Mouse (Mus musculus) left cerebral cortex, postnatal 10 days (tissue): Measurements from ENCODE around the gene Kif21b. TPM values are rescaled to one million over a fixed set of nuclear protein-coding genes. Genes with fewer than 3 reads are reported as not detected.
A peak's percentile ranks its signal among the peaks of the same experiment; 100 is the strongest.

Source experiments
- DNase-seq, 2 experiments: peaks; one replicate each; pipeline ENCODE4 v3.0.0; 2021 to 2022; ENCODE audit warnings: low spot score in 2 of 2, mixed read lengths in 1 of 2; ENCODE audit errors: extremely low spot score in 1 of 2
- intact Hi-C: fragments of 180-260 bp; cut with DNase I; formaldehyde crosslinking; loops from one replicate; pipeline ENCODE4 v1.15.1; 2025
- total RNA-seq, 2 experiments: library from RNA; stranded (reverse); gene quantifications; 2 replicates each; pipeline ENCODE4 v1.2.3; 2021

Gene Kif21b
- total RNA-seq, 2 experiments from 2014 or later, result 329 to 393 TPM

DNA sequence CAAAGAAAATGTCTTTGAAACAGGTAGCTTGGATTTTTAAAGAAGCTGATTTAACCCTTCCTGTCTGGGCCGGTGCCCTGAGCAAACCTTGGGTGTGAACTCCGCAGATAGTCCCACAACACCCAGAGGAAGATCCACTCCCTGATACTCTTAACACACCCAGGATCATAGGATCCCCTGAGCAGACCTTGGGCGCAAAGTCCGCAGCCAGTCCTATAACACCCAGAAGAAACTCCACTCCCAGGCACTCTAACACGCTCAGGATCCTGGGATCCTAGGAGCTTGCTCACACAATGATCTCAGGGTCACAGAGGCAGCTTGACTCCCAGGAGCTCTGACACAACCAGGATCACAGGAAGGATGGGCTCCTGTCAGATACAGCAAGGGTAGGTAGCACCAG is 58.8 kb downstream of the Kif21b start:
- intact Hi-C loops, result no loop called here
- no peak for DNase-seq

DNA sequence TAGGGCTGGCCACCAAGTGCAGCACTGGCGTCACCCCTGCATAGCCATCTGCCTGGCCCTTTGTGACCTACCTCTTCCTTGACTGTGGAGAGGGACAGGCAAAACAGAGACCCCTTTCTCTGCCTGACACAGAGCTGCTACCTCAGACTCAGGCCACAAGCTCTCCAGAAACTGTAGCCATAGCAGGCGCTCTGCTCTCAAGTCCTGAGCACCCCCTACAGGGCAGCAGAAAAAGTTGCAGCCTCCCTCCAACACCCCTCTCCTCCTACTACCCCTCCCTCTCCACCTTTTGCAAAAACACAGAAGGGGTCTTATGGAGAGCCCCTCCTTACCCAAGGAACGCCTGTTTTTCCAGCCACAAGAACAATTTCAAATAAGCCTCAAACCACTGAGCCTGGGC is 81.6 kb downstream of the Kif21b start, which contains the start of gene Mroh3:
Gene Mroh3, minus strand, starts transcription at position 26 of the 400 bp plus-strand sequence.
- intact Hi-C loops, result no loop called here
- peak in 1 of 2 experiments; percentile 58 for DNase-seq

DNA sequence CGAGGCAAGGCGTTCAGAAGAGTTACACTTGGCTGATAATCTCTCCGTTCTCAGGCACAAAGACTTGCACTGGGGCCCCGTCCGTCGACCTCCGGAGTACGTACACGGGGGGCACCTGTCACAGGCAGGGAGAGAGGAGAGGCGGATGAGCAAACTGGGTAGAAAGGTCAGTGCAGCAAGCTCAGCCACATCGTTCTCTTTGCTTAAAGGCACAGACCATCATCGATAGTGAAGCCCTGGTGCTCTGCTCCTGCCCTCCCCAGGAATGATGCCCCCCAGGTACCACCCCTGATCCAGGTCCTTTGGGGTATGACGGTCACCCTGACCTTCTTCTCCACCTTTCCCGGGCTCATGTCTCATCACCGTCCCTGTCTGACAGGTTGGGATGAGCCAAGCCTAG is 83.1 kb downstream of the Kif21b start:
- intact Hi-C loops, result no loop called here
- DNase-seq, result no peak

DNA sequence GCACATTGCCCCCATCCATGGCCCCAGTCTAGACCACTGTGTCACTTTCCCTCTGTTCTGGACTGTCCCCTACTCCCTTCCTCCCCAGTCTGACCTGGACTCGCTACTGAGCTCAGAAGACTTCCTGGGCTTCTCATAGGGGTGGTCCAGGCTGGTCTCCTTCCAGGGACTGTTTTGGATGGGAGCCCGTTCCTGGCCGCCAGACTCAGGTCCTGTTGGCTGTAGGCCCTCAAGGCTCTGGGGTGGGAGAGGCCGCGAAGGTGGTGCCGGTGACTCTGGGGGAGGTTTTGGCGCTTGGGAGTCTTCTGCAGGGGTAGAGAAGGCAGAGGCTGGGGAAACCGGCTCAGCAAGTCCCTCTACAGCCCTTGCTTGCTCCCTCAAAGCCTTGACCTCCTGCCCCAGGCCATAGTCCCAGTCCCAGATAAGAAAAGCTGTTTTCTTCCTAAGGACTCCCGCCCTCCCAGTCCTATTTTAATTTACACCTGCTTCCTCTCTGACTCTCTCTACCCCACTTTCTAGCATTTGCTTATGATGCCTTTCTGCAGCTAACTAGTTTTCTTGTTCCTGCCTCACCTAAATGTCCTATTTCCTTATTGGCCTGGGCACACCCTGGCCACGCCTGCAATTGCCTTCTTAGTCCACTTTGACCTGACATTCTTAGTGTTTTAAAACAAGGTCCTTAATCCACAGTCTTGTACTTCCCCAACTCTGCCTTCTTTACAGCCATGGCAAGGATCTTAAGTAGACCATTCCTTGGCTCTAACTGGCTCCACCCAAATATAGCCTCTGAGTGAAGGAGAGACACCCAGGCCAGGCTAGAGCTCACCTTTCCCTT is 89.1 kb downstream of the Kif21b start:
- intact Hi-C loops, result no loop called here

DNA sequence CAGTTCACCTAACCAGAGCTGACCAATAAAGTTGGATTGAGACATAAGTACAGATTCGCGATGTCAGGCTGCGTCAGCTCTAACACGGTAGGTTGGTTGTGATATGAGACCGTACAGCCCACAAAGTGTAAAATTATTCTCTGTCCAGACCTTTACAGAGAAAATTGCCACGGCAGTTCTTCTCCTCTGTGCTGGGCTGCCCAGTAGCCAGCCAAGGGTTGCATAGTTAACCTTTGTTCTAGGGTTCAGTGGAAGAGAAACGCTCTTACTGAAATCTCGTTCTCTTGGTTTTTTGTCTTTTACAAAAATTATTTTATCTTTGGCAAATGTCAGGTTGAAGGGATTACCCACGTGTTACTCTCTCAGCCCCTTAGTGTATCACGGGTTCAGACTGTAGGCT is 91.2 kb downstream of the Kif21b start:
- DNase-seq, result no peak
- intact Hi-C loops, result no loop called here

More for the DNA sequence above, 89.1 kb downstream of the Kif21b start:
- no peak for DNase-seq

DNA sequence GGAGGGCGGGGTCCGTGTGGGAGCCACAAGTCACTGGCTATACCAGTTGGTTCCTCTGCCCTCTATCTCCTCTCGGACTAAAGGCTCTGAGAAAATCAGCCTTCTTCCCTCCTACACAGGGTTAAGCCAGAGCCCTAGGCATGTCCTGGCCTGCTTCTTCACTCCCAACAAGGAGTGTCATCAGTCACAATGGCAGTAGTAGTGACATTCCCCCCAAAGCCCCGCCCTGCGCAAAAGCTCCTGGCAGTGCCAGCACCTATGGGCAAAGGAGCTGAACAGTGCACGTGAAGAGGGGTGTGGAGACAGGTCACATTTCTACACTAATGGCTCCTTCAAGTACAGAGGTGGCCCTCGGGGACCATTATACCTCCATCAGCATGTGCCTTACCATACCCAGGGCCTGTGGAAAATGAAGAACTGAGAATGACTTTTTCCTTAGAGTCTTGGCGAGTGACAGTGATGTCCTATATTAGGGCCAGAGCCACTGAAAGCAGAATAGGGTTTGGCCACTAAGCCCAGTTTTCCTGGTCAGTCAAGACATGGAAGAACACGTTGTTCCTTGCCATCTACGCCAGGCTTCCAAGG is 92.7 kb downstream of the Kif21b start:
- intact Hi-C loops, result no loop called here
- DNase-seq, result no peak

DNA sequence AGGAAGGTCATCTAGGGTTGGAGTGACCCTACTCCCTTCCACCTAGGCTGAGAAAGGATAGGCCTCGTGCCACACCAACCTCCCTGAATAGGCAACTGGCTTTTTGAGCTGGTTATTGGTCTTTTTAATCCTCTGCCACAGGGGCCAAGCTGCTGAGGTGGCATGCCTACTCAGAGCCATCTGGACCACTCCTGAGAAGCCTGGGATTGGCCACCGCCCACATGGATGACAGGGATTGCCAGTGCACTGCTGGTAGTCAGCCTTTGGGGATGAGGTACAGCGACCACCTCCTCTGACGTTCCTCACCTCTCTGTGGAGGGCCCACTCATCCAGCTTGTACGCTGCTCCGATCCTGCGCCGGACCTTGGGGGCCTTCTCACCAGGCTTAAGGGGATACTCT is 94.7 kb downstream of the Kif21b start:
- intact Hi-C loops, result no loop called here
- no peak for DNase-seq

DNA sequence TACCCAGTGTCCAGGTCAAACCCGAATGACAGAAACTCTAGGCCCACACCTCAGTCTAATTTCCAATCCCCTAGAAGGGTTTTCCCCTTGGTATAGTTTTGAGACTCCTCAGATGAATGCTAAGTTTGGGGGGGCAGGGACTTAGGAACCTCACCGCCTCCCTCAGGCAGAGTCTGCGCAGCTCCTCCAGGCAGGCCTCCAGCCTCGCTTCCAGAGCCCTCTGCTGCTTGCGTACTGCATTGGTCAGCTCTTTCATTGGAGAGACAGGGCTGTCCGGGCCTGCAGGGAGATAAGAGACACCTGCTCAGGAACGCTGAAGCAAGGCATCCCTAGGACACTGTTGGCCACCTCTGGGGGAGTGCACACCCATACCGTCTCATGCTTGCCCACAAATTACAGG is 95.4 kb downstream of the Kif21b start:
- intact Hi-C loops, result no loop called here
- DNase-seq, result no peak

Other genes starting within 250 kb of the Kif21b start
- gene Pkp1, start 212.2 kb upstream of the Kif21b start, total RNA-seq, result under 1 TPM; 0.16 to 0.19 TPM
- gene Igfn1, start 125.0 kb upstream of the Kif21b start, total RNA-seq, result under 1 TPM; 0.41 to 0.73 TPM
- 10 to 100 TPM; 81.3 to 84.0 TPM for gene Tmem9, start 123.2 kb upstream of the Kif21b start, total RNA-seq
- gene Ascl5, start 80.6 kb upstream of the Kif21b start, total RNA-seq, result 1 to 10 TPM in 1 of 2 experiments, under 1 TPM in 1; 0.66 to 1.2 TPM
- gene Cacna1s, start 78.6 kb upstream of the Kif21b start, total RNA-seq, result 1 to 10 TPM; 1.5 to 2.4 TPM
- 1 to 10 TPM in 1 of 2 experiments, under 1 TPM in 1; 0.97 to 1.2 TPM for gene Mroh3, start 81.4 kb downstream of the Kif21b start, total RNA-seq
- 1 to 10 TPM; 3.7 to 4.4 TPM for gene Inava, start 102.9 kb downstream of the Kif21b start, total RNA-seq
- gene Gpr25, start 129.5 kb downstream of the Kif21b start, total RNA-seq, result 1 to 10 TPM; 7.4 to 9.0 TPM
- gene Camsap2, start 214.7 kb downstream of the Kif21b start, total RNA-seq, result 100 to 1,000 TPM; 153 to 155 TPM